Mouse (Mus musculus) kidney, postnatal 14 days (tissue): ENCODE measurements around the gene Vmn2r103.

Experiments used
- DNase-seq: peaks from one replicate; pipeline ENCODE4 v3.0.0; 2022; ENCODE audit warnings: mixed read lengths

Gene Vmn2r103

GRCm38 (mm10) chr17:19773063-19773462, at the start of gene Vmn2r103:
TSS of gene Vmn2r103 (plus strand) at chr17:19773363.
- DNase-seq, result no peak

- DNase-seq, result no peak
Observed at GRCm38 (mm10) chr17:19778994-19779393, 5.8 kb downstream of the Vmn2r103 start.

- no peak for DNase-seq
Observed at GRCm38 (mm10) chr17:19789248-19789647, 16.1 kb downstream of the Vmn2r103 start.
